Mouse (Mus musculus): ENCODE results near the gene Zfp277. TPM values are rescaled to one million over a fixed set of nuclear protein-coding genes. Genes with fewer than 3 reads are reported as not detected.

Gene Zfp277
- polyA plus RNA-seq, 1 experiment, result 2.2 TPM

DNA sequence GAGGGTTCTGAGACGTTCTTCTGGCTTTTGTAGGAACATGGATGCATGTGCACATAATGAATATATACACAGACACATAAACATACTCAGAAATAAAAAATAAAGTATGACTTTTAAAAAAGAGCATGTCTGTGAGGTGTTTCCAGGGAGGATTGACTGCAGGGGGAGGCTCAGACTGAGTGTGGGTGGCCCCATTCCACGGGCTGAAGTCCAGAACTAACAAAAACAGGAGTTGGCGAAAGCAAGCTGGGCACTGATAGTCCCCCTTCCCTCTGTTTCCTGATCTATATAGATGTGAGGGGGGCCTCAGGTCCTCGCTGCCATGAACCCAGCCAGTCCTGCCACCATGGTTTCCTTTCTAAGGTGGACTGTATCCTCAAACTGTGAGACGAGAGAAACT is 57.9 kb downstream of the Zfp277 start:
- WGBS, result 89% methylated on average over 5 of the region's 5 CpGs
- TF ChIP-seq POLR2A (IDR thresholded peaks at IDR 0.05; ENCODE audit: low read depth, low read length), result no peak
- no peak for TF ChIP-seq CTCF (IDR thresholded peaks at IDR 0.05; ENCODE audit: extremely low read depth, insufficient read length, insufficient replicate concordance, low read depth, low read length)

GRCm38 (mm10) chr12:40385301-40385700 is 60.4 kb downstream of the Zfp277 start:
- 94% methylated on average over 4 of the region's 4 CpGs for WGBS

More for the DNA sequence above, 57.9 kb downstream of the Zfp277 start:
- Histone ChIP-seq H3K36me3 (ENCODE audit: control insufficient read depth, insufficient read depth, low read length) (no peaks in the 10 kb centered on the region), H3K27ac (ENCODE audit: insufficient read depth, low read depth, low read length) (no peak overlapping the region), H3K4me1 (ENCODE audit: control insufficient read depth, insufficient read depth, insufficient read length, low read length) (no peaks in the 10 kb centered on the region), H3K4me3 (ENCODE audit: low read depth, low read length) (no peak overlapping the region), H3K27me3 (ENCODE audit: control insufficient read depth, insufficient read depth, low read length) (no peaks in the 10 kb centered on the region)

DNA sequence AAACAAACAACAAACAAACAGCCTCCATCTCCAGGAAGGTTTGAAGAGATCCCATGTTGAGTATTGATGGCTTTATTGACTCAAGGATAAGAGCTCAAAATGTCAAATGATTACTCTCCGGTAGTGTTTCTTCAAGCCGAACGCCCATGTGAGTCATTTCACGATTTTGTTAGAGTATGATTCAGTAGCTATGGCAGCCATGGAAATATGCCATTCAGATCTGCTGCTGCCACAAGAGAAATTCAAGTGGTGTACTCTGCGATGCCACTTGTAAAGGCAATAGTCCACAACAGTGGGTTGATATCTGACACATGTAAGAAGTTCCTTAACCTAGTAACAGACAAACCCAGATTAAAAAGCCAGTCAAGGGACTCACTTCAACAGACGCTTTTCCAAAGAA is 62.0 kb downstream of the Zfp277 start:
- TF ChIP-seq POLR2A (IDR thresholded peaks at IDR 0.05; ENCODE audit: low read depth, low read length) (no peak), CTCF (IDR thresholded peaks at IDR 0.05; ENCODE audit: extremely low read depth, insufficient read length, insufficient replicate concordance, low read depth, low read length) (no peak)
- Histone ChIP-seq H3K4me3 (ENCODE audit: low read depth, low read length) (no peak overlapping the region), H3K36me3 (ENCODE audit: control insufficient read depth, insufficient read depth, low read length) (no peaks in the 10 kb centered on the region), H3K27ac (ENCODE audit: insufficient read depth, low read depth, low read length) (no peak overlapping the region), H3K27me3 (ENCODE audit: control insufficient read depth, insufficient read depth, low read length) (no peaks in the 10 kb centered on the region), H3K4me1 (ENCODE audit: control insufficient read depth, insufficient read depth, insufficient read length, low read length) (no peaks in the 10 kb centered on the region; the same call in 1 of the 2 replicates)
- WGBS, result 83% methylated on average over 6 of the region's 6 CpGs

More at GRCm38 (mm10) chr12:40385301-40385700, 60.4 kb downstream of the Zfp277 start:
- no peaks in the 10 kb centered on the region for H3K27me3 ChIP-seq (ENCODE audit: control insufficient read depth, insufficient read depth, low read length)
- no peak overlapping the region for H3K4me3 ChIP-seq (ENCODE audit: low read depth, low read length)
- no peak overlapping the region for H3K27ac ChIP-seq (ENCODE audit: insufficient read depth, low read depth, low read length)
- H3K36me3 ChIP-seq (ENCODE audit: control insufficient read depth, insufficient read depth, low read length), result no peaks in the 10 kb centered on the region
- TF ChIP-seq CTCF (IDR thresholded peaks at IDR 0.05; ENCODE audit: extremely low read depth, insufficient read length, insufficient replicate concordance, low read depth, low read length) (no peak), POLR2A (IDR thresholded peaks at IDR 0.05; ENCODE audit: low read depth, low read length) (no peak)
- H3K4me1 ChIP-seq (ENCODE audit: control insufficient read depth, insufficient read depth, insufficient read length, low read length), result no peaks in the 10 kb centered on the region; the same call in 1 of the 2 replicates

GRCm38 (mm10) chr12:40382539-40382938 is 63.2 kb downstream of the Zfp277 start:
- TF ChIP-seq CTCF (IDR thresholded peaks at IDR 0.05; ENCODE audit: extremely low read depth, insufficient read length, insufficient replicate concordance, low read depth, low read length), result no peak
- no peak for TF ChIP-seq POLR2A (IDR thresholded peaks at IDR 0.05; ENCODE audit: low read depth, low read length)
- Histone ChIP-seq H3K27ac (ENCODE audit: insufficient read depth, low read depth, low read length) (no peak overlapping the region), H3K36me3 (ENCODE audit: control insufficient read depth, insufficient read depth, low read length) (peaks cover 3% of the 10 kb centered on the region; the same call in 1 of the 2 replicates), H3K4me3 (ENCODE audit: low read depth, low read length) (no peak overlapping the region), H3K4me1 (ENCODE audit: control insufficient read depth, insufficient read depth, insufficient read length, low read length) (no peaks in the 10 kb centered on the region; the same call in 1 of the 2 replicates), H3K27me3 (ENCODE audit: control insufficient read depth, insufficient read depth, low read length) (no peaks in the 10 kb centered on the region)
- WGBS, result 89% methylated on average over 5 of the region's 5 CpGs

- Histone ChIP-seq H3K27me3 (ENCODE audit: control insufficient read depth, insufficient read depth, low read length) (no peaks in the 10 kb centered on the region), H3K4me1 (ENCODE audit: control insufficient read depth, insufficient read depth, insufficient read length, low read length) (no peaks in the 10 kb centered on the region; the same call in 1 of the 2 replicates), H3K4me3 (ENCODE audit: low read depth, low read length) (no peak overlapping the region), H3K36me3 (ENCODE audit: control insufficient read depth, insufficient read depth, low read length) (peaks cover 3% of the 10 kb centered on the region; the same call in 1 of the 2 replicates), H3K27ac (ENCODE audit: insufficient read depth, low read depth, low read length) (no peak overlapping the region)
- TF ChIP-seq POLR2A (IDR thresholded peaks at IDR 0.05; ENCODE audit: low read depth, low read length) (no peak), CTCF (IDR thresholded peaks at IDR 0.05; ENCODE audit: extremely low read depth, insufficient read length, insufficient replicate concordance, low read depth, low read length) (no peak)
- WGBS, result 81% methylated on average over 11 of the region's 11 CpGs
These were observed 63.9 kb downstream of the Zfp277 start for GRCm38 (mm10) chr12:40381824-40382223.

GRCm38 (mm10) chr12:40381173-40381801 is 64.4 kb downstream of the Zfp277 start:
- TF ChIP-seq POLR2A (IDR thresholded peaks at IDR 0.05; ENCODE audit: low read depth, low read length) (no peak), CTCF (IDR thresholded peaks at IDR 0.05; ENCODE audit: extremely low read depth, insufficient read length, insufficient replicate concordance, low read depth, low read length) (no peak)
- Histone ChIP-seq H3K4me1 (ENCODE audit: control insufficient read depth, insufficient read depth, insufficient read length, low read length) (no peaks in the 10 kb centered on the region; the same call in 1 of the 2 replicates), H3K27ac (ENCODE audit: insufficient read depth, low read depth, low read length) (no peak overlapping the region), H3K36me3 (ENCODE audit: control insufficient read depth, insufficient read depth, low read length) (peaks cover 3% of the 10 kb centered on the region; the same call in 1 of the 2 replicates), H3K4me3 (ENCODE audit: low read depth, low read length) (no peak overlapping the region), H3K27me3 (ENCODE audit: control insufficient read depth, insufficient read depth, low read length) (no peaks in the 10 kb centered on the region)
- WGBS, result 78% methylated on average over 10 of the region's 10 CpGs

DNA sequence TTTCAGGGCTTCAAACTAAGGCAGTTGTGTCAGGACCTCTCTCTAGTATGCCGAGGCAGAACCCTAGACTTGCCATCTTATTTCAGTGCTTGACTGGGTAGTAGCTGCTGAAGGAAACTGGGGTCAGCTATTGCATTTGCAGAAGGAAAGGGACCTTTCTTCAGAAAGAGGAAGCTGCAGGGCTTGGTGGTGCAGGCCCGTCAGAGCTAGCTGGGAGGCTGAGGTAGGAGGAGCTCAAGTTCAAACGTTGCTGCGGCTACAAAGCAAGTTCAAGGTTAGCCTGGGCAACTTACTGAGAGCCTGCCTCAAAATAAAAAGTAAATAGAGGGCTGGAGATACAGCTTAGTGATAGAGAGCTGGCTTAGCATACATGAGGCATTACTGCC is 66.2 kb downstream of the Zfp277 start:
- 82% methylated on average over 4 of the region's 4 CpGs for WGBS
- no peaks in the 10 kb centered on the region; the same call in 1 of the 2 replicates for H3K4me1 ChIP-seq (ENCODE audit: control insufficient read depth, insufficient read depth, insufficient read length, low read length)

More for the DNA sequence above, 66.2 kb downstream of the Zfp277 start:
- Histone ChIP-seq H3K4me3 (ENCODE audit: low read depth, low read length) (no peak overlapping the region), H3K27ac (ENCODE audit: insufficient read depth, low read depth, low read length) (no peak overlapping the region), H3K36me3 (ENCODE audit: control insufficient read depth, insufficient read depth, low read length) (peaks cover 3% of the 10 kb centered on the region; the same call in 1 of the 2 replicates), H3K27me3 (ENCODE audit: control insufficient read depth, insufficient read depth, low read length) (no peaks in the 10 kb centered on the region)
- TF ChIP-seq CTCF (IDR thresholded peaks at IDR 0.05; ENCODE audit: extremely low read depth, insufficient read length, insufficient replicate concordance, low read depth, low read length) (no peak), POLR2A (IDR thresholded peaks at IDR 0.05; ENCODE audit: low read depth, low read length) (no peak)

Data from small intestine, adult 2 months (tissue).